Mouse (Mus musculus) hindbrain, embryonic 13.5 days (tissue): ENCODE measurements at regions not wholly inside any gene's neighbourhood (a gene's known extent, or its start where the extent isn't known, plus 50 kb on each side); places are given as distances from the start of the nearest gene placed in this dataset.

Experiments used
- ATAC-seq: fragments of 200-750 bp; cut with Nextera tagmentation; 2 replicates; pipeline ENCODE4 v1.8.0; 2017; ENCODE audit warnings: moderate TSS enrichment; ENCODE audit not compliant: low FRiP score
- H3K27ac ChIP-seq: fragments of 300-500 bp; sonication (generic); 2 replicates; pipeline ENCODE4 v1.5.1; 2015; ENCODE audit warnings: inconsistent platforms, mild to moderate bottlenecking, moderate library complexity
- H3K27me3 ChIP-seq: fragments of 300-500 bp; sonication (generic); 2 replicates; pipeline ENCODE4 v1.6.1; 2015; ENCODE audit warnings: mild to moderate bottlenecking, inconsistent platforms
- H3K36me3 ChIP-seq: fragments of 300-500 bp; sonication (generic); 2 replicates; pipeline ENCODE4 v1.6.1; 2015; ENCODE audit warnings: mild to moderate bottlenecking, inconsistent platforms
- H3K4me1 ChIP-seq: fragments of 300-500 bp; sonication (generic); replicated peaks from 2 replicates; pipeline ENCODE4 v1.6.1; 2015; ENCODE audit warnings: inconsistent platforms
- H3K4me2 ChIP-seq: fragments of 300-500 bp; sonication (generic); 2 replicates; pipeline ENCODE4 v1.6.1; 2015; ENCODE audit warnings: inconsistent platforms, mild to moderate bottlenecking, moderate library complexity
- H3K4me3 ChIP-seq: fragments of 300-500 bp; sonication (generic); 2 replicates; pipeline ENCODE4 v1.5.1; 2015; ENCODE audit warnings: mild to moderate bottlenecking, inconsistent platforms
- H3K9ac ChIP-seq: fragments of 300-500 bp; sonication (generic); 2 replicates; pipeline ENCODE4 v1.6.1; 2015; ENCODE audit warnings: mild to moderate bottlenecking, inconsistent platforms
- H3K9me3 ChIP-seq: fragments of 300-500 bp; sonication (generic); 2 replicates; pipeline ENCODE4 v1.6.1; 2016; ENCODE audit warnings: inconsistent platforms
- WGBS: fragments of 180-500 bp; shearing (Covaris S2); methylation state at CpG from one replicate; pipeline ENCODE4 v1.1.7; 2015; 5-methylcytosine and 5-hydroxymethylcytosine counted together

DNA sequence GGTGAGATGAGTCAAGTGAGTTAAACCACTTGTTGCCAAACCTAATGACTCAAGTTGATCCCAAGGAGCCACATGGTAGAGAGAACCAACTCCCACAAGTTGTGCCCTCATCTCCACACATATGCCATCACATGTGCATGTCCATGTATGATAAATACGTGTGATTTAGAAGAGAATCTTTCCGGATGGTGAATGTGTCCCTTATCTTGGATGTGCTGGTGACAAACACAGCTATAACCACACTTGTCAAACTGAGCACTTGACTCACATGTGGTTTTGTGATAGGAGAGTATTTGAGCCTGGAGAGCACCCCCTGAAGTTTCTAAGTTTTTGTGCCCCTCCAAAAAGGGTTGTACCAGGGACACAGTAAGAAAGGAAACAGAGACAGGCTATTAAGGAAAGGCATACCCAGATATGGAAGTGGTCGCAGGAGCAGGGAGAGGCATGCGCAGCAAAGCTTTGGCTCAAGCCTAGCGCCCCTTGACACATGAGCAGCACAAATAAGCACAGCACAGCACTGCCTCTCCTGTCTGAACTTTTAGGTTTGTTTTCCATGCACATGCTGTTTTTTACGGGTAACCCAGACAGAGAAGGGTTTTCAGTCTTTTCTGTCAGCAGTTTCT lies 558.4 kb upstream of the Nrp1 start:
- H3K9me3 ChIP-seq = no peaks in the 10 kb centered on the region
- H3K4me2 ChIP-seq = no peak overlapping the region
- H3K27ac ChIP-seq = no peak overlapping the region
- 85% methylated on average over 6 of the region's 6 CpGs for WGBS
- H3K9ac ChIP-seq = no peak overlapping the region
- H3K4me1 ChIP-seq = peaks cover under 1% of the 10 kb centered on the region; the same call in 1 of the 2 replicates
- no peak overlapping the region for H3K4me3 ChIP-seq
- H3K27me3 ChIP-seq = no peaks in the 10 kb centered on the region
- ATAC-seq = no peak
- no peaks in the 10 kb centered on the region for H3K36me3 ChIP-seq

DNA sequence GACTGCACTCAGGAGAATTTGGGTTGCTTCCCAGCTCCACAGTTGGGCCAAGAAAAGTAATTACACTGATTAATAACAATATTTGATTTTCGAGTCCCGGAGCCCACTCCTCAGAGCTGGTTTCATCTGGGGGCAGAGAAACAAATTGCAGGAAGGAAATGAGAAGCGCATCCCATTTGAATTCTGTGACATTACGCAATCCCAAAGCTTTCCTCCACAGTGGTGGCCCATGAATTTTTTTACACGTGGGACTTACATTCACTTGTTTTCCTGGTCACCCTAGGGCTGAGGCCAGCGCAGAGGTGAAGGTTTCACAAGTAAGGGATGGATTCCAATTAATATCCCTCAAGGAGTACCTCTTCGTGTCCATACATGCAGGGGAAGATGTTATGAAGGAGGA lies 556.3 kb upstream of the Nrp1 start:
- no peaks in the 10 kb centered on the region for H3K9me3 ChIP-seq
- no peaks in the 10 kb centered on the region for H3K27me3 ChIP-seq
- WGBS = 76% methylated on average over 7 of the region's 7 CpGs
- H3K9ac ChIP-seq = no peak overlapping the region
- peaks cover 6% of the 10 kb centered on the region for H3K4me1 ChIP-seq
- no peak overlapping the region for H3K4me2 ChIP-seq
- H3K4me3 ChIP-seq = no peak overlapping the region
- no peaks in the 10 kb centered on the region for H3K36me3 ChIP-seq
- no peak for ATAC-seq
- H3K27ac ChIP-seq = no peak overlapping the region

GRCm38 (mm10) chr8:127802661-127803333 lies 555.6 kb upstream of the Nrp1 start:
- WGBS = 72% methylated on average over 5 of the region's 5 CpGs
- no peaks in the 10 kb centered on the region for H3K36me3 ChIP-seq
- no peak overlapping the region for H3K27ac ChIP-seq
- no peaks in the 10 kb centered on the region for H3K27me3 ChIP-seq
- no peak overlapping the region for H3K9ac ChIP-seq
- H3K9me3 ChIP-seq = no peaks in the 10 kb centered on the region
- ATAC-seq = no peak
- no peak overlapping the region for H3K4me2 ChIP-seq
- no peak overlapping the region for H3K4me3 ChIP-seq
- H3K4me1 ChIP-seq = peaks cover 6% of the 10 kb centered on the region

DNA sequence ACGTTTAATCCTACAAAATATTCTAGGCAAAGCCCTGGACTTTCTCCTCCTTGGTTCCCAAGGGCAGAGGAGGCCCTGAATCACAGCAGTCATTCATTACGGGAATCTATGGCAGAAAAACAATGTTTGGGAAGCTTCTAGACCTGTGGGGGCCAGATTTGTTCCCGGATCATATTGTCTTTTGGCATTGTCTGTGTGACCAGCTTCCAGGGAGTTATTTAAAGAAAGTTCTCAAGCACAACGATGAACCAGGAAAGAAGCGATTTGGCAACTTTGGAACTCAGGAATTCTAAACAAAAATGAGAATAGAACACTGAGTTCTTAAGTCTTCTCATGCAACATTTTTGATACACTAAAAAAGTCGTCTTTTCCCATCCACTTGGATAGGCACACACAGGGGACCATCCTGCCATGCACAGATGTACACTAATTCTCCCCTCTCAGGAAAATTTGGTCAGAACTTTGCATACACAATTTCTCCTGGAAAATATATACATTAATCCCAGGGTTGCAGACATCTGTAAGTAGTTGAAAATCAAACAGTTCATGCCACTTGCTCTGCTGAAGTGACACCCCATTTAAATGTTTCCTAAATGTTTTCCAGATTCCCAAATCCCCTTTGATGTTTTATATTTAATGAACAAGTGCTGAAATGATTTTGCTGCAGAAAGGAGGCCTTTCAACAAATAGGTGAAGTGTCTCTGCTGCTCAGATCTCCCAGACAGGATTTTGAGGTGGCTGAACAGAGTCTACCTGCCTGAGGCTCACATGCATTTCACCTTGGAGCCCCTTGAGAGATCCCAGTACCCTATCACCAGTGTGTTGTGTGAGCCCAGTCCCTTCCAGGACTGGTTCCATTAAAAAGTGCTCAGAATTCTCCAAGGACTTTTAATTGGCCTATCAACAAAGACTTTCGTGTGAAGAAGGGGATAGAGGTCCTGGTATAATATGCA lies 548.9 kb upstream of the Nrp1 start:
- no peak overlapping the region for H3K9ac ChIP-seq
- H3K4me1 ChIP-seq = peaks cover 6% of the 10 kb centered on the region; the same call in 1 of the 2 replicates
- no peaks in the 10 kb centered on the region for H3K27me3 ChIP-seq
- H3K9me3 ChIP-seq = 0 out of 2 replicates have a peak, but pooled peaks cover 5% of the 10 kb centered on the region
- H3K4me2 ChIP-seq = no peak overlapping the region
- WGBS = 71% methylated on average over 7 of the region's 7 CpGs
- no peaks in the 10 kb centered on the region for H3K36me3 ChIP-seq
- ATAC-seq = no peak
- H3K27ac ChIP-seq = no peak overlapping the region
- H3K4me3 ChIP-seq = no peak overlapping the region

DNA sequence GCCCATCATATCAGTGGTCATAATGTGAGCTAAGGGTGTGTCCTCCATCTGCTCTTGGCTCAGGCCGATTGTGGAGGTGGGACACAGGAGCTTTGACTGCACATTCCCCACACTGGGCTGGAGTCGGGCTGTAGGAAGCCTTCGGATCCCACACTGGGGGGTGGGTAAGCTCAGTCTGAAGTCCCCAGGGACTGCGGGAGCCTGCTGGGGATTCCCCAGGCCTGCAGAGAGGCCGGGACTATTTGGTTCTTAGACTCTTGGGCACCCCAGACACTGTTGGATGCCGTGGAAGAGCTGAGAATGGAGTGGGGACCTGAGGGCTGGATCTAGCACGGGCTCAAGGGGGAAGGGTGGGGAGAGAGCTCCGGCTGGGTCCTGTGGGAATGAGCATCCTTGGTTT lies 547.1 kb upstream of the Nrp1 start:
- ATAC-seq = no peak
- H3K4me3 ChIP-seq = no peak overlapping the region
- no peak overlapping the region for H3K9ac ChIP-seq
- no peak overlapping the region for H3K4me2 ChIP-seq
- no peaks in the 10 kb centered on the region for H3K27me3 ChIP-seq
- no peak overlapping the region for H3K27ac ChIP-seq
- WGBS = 89% methylated on average over 8 of the region's 8 CpGs
- H3K9me3 ChIP-seq = 0 out of 2 replicates have a peak, but pooled peaks cover 5% of the 10 kb centered on the region
- no peaks in the 10 kb centered on the region for H3K4me1 ChIP-seq
- H3K36me3 ChIP-seq = no peaks in the 10 kb centered on the region

DNA sequence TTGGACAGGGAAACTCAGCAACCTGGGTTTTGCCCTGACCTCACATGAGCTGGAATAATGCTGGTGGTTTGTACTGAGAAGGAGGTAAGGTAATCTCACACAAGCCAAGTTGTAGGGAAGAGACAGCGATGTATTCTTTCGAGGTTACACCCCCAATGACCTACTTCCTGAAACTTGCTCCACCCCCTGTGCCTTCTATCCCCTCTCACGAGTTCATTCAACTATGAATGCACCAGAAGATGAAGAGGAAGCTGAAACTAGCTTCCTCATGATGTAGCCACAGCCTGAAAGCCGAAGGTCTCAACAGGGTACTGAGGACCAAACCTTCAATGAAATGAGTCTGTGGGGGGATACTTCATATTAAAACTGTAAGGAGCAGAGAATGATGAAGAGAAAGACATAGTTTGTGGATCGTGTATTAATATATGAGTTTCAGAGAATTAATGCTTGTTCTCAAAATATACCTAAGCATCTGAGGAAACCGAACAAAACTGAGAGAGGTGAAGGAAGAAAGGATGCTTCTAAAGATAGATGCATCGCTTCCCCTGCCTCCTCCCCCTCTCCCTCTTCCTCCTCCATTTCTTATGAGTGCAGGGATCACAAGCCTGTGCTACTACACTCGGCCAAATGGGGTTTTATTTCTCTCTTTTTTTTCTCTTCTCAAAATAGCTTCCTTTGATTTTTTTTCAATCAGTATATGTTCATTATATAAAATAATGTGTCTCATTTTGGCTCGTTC lies 543.5 kb upstream of the Nrp1 start:
- no peaks in the 10 kb centered on the region for H3K36me3 ChIP-seq
- WGBS = 86% methylated on average over 9 of the region's 9 CpGs
- no peak overlapping the region for H3K27ac ChIP-seq
- no peaks in the 10 kb centered on the region for H3K27me3 ChIP-seq
- no peak overlapping the region for H3K9ac ChIP-seq
- H3K9me3 ChIP-seq = no peaks in the 10 kb centered on the region
- ATAC-seq = no peak
- no peak overlapping the region for H3K4me3 ChIP-seq
- no peak overlapping the region for H3K4me2 ChIP-seq
- no peaks in the 10 kb centered on the region for H3K4me1 ChIP-seq

DNA sequence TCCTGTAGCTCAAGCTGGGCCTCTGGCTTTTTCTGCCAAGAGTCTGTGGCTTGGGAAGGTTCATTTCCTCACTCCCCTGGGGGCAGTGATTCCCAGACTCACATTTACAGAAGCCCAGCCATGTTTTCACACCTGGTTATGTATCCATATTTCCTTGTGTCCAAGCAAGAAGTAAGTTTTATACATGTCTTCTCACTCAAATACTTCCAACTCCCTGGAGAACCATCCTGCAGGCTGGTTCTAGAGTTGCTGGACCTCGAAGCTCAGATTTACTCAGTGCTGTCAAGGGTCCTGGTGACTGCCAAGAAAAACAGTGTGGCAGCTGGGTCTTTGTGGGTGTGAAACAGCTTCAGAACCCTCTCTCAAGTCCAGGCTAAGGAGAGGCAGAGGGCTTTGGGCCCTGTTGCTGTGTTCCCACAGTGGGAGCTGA lies 537.6 kb upstream of the Nrp1 start:
- Histone ChIP-seq H3K4me3 (no peak overlapping the region), H3K9ac (no peak overlapping the region), H3K36me3 (no peaks in the 10 kb centered on the region), H3K27me3 (no peaks in the 10 kb centered on the region), H3K27ac (no peak overlapping the region), H3K4me1 (no peaks in the 10 kb centered on the region), H3K9me3 (no peaks in the 10 kb centered on the region), H3K4me2 (no peak overlapping the region)
- 80% methylated on average over 1 of the region's 1 CpGs for WGBS
- no peak for ATAC-seq

GRCm38 (mm10) chr8:127821646-127822045 lies 536.8 kb upstream of the Nrp1 start:
- ATAC-seq = no peak
- whole genome bisulfite sequencing = 91% methylated on average over 1 of the region's 1 CpGs
- Histone ChIP-seq H3K4me3 (no peak overlapping the region), H3K27ac (no peak overlapping the region), H3K27me3 (no peaks in the 10 kb centered on the region), H3K36me3 (no peaks in the 10 kb centered on the region), H3K9me3 (no peaks in the 10 kb centered on the region), H3K4me2 (no peak overlapping the region), H3K4me1 (no peaks in the 10 kb centered on the region), H3K9ac (no peak overlapping the region)

GRCm38 (mm10) chr8:127825041-127825440 lies 533.4 kb upstream of the Nrp1 start:
- Histone ChIP-seq H3K27ac (no peak overlapping the region), H3K4me1 (no peaks in the 10 kb centered on the region), H3K27me3 (no peaks in the 10 kb centered on the region), H3K36me3 (no peaks in the 10 kb centered on the region), H3K4me3 (no peak overlapping the region), H3K9ac (no peak overlapping the region), H3K4me2 (no peak overlapping the region), H3K9me3 (no peaks in the 10 kb centered on the region)
- no peak for ATAC-seq
- 90% methylated on average over 2 of the region's 2 CpGs for WGBS

DNA sequence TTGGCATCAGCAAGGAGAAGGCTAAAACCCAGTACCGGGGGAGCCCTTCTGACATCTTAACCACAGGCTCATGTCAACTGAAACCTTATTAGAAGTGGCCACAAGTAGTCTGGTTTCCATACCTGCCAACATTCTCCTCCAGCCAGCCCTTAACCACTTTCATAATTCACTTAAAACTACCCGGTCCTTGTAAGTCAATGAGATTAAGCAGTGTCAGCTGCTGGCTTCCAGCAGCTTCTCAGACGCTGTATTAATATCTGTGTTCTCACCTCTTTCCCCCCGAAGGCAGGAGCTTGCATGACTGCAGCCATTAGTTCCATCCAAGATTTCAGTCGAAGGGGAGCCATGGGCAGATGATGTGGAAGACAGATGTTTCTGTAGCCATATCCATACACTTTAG lies 530.6 kb upstream of the Nrp1 start:
- no peaks in the 10 kb centered on the region for H3K4me1 ChIP-seq
- 69% methylated on average over 5 of the region's 5 CpGs for WGBS

DNA sequence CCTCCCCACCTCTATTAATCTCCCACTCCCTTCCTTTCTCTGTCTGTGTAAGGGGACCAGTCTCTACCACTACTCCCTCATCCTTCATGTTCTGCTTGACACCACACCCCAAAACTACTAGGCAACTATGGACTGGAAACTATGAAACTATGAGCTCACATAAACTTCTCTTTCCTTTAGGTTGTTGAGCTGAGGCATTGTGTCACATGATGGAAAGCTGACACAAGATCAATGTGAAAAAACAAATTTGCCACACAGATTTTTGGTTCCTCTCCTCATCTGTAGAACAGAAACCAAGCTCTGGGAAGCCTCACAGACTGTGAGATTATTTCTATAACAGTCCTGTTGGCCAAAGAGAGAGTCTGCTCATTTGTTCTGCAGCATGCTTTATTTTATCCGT lies 528.7 kb upstream of the Nrp1 start:
- Histone ChIP-seq H3K4me3 (no peak overlapping the region), H3K36me3 (no peaks in the 10 kb centered on the region), H3K27me3 (no peaks in the 10 kb centered on the region), H3K27ac (no peak overlapping the region), H3K4me1 (no peaks in the 10 kb centered on the region), H3K9ac (no peak overlapping the region), H3K9me3 (no peaks in the 10 kb centered on the region), H3K4me2 (no peak overlapping the region)
- ATAC-seq = no peak
- WGBS = 86% methylated on average over 1 of the region's 1 CpGs

More for the DNA sequence above, 530.6 kb upstream of the Nrp1 start:
- Histone ChIP-seq H3K36me3 (no peaks in the 10 kb centered on the region), H3K9me3 (no peaks in the 10 kb centered on the region), H3K4me3 (no peak overlapping the region), H3K27me3 (no peaks in the 10 kb centered on the region), H3K27ac (no peak overlapping the region), H3K9ac (no peak overlapping the region), H3K4me2 (no peak overlapping the region)
- no peak for ATAC-seq

DNA sequence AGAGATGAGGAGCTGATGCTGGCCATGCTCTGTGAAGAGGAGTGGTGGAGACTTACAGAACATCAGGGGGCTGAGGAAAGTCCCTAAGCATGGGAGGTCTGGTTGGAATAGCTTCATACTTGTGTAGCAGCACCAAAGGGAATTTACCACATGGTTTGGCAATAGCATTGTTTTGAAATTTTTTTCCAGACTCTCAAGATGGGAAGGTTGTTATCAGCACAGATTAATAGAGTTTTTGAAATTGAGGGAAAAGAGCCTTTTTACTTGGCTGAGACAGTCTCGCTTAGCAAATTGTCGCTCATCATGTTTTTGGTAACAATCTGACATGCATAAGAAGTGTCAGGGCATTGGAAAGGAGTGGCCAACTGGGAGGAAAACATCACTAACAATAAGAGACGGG lies 524.4 kb upstream of the Nrp1 start:
- no peaks in the 10 kb centered on the region for H3K4me1 ChIP-seq
- no peak for ATAC-seq
- 73% methylated on average over 3 of the region's 3 CpGs for WGBS

More for the DNA sequence above, 524.4 kb upstream of the Nrp1 start:
- Histone ChIP-seq H3K9me3 (no peaks in the 10 kb centered on the region), H3K36me3 (no peaks in the 10 kb centered on the region), H3K27ac (no peak overlapping the region), H3K9ac (no peak overlapping the region), H3K4me2 (no peak overlapping the region), H3K27me3 (no peaks in the 10 kb centered on the region), H3K4me3 (no peak overlapping the region)
